Mouse (Mus musculus) liver, embryonic 14.5 days (tissue): Measurements from ENCODE around the gene Rbm8a. TPM values are rescaled to one million over a fixed set of nuclear protein-coding genes. Genes with fewer than 3 reads are reported as not detected.
"Not testable (repeated sequence)": the region's sequence is repeated elsewhere in the genome, so short reads cannot be mapped to it uniquely, and the experiment has no call there.

Source experiments
- ATAC-seq: fragments of 200-750 bp; cut with Nextera tagmentation; 2 replicates; pipeline ENCODE4 v1.8.0; 2017; ENCODE audit warnings: moderate number of reproducible peaks, mild to moderate bottlenecking, moderate library complexity; ENCODE audit not compliant: insufficient read depth
- DNase-seq, 3 experiments: peaks; one replicate each; pipeline ENCODE4 v3.0.0-alpha.2; 2012 to 2013; ENCODE audit warnings: low read depth in 3 of 3, low spot score in 3 of 3
- H3K27ac ChIP-seq: fragments of 300-500 bp; sonication (generic); 2 replicates; pipeline ENCODE4 v1.5.1; 2014; ENCODE audit warnings: moderate library complexity, mild to moderate bottlenecking, control low read depth, inconsistent platforms
- H3K27me3 ChIP-seq: fragments of 300-500 bp; sonication (generic); 2 replicates; pipeline ENCODE4 v1.6.1; 2014; ENCODE audit warnings: mild to moderate bottlenecking, low read length, moderate library complexity; ENCODE audit not compliant: control insufficient read depth, insufficient read depth
- H3K36me3 ChIP-seq: fragments of 300-500 bp; sonication (generic); replicated peaks from 2 replicates; pipeline ENCODE4 v1.6.1; 2014; ENCODE audit warnings: low read depth; ENCODE audit not compliant: control insufficient read depth, insufficient read depth
- H3K4me1 ChIP-seq, 2 experiments: fragments of 200-500 bp in 1 of 2; fragments of 300-500 bp in 1 of 2; sonication (generic) in 1 of 2; replicated peaks; 2 replicates each; pipeline ENCODE4 v1.6.1; 2012 to 2014; ENCODE audit warnings: antibody characterized with exemption in 1 of 2, inconsistent platforms in 1 of 2, low read length in 1 of 2; ENCODE audit not compliant: control insufficient read depth in 2 of 2, insufficient read depth in 2 of 2
- H3K4me2 ChIP-seq: fragments of 300-500 bp; sonication (generic); 2 replicates; pipeline ENCODE4 v1.6.1; 2014; ENCODE audit warnings: low read depth, mild to moderate bottlenecking, control low read depth, moderate library complexity
- H3K4me3 ChIP-seq, 2 experiments: fragments of 200-500 bp in 1 of 2; fragments of 300-500 bp in 1 of 2; sonication (generic) in 1 of 2; 2 replicates each; pipeline ENCODE4 v1.5.1; 2012 to 2014; ENCODE audit warnings: low read depth in 2 of 2, low read length in 2 of 2, mild to moderate bottlenecking in 2 of 2, control low read depth in 1 of 2, inconsistent platforms in 1 of 2, moderate library complexity in 1 of 2; ENCODE audit not compliant: insufficient read depth in 1 of 2
- H3K9ac ChIP-seq: fragments of 300-500 bp; sonication (generic); replicated peaks from 2 replicates; pipeline ENCODE4 v1.6.1; 2014; ENCODE audit warnings: mild to moderate bottlenecking, control low read depth, moderate library complexity
- H3K9me3 ChIP-seq: fragments of 300-500 bp; sonication (generic); 2 replicates; pipeline ENCODE4 v1.6.1; 2016; ENCODE audit warnings: low read length, mixed read lengths; ENCODE audit not compliant: control insufficient read depth
- CTCF ChIP-seq: IDR thresholded peaks from 2 replicates; pipeline ENCODE4 v1.5.1; 2016; ENCODE audit warnings: antibody characterized with exemption, low read depth, control low read depth
- EP300 ChIP-seq: IDR thresholded peaks from 2 replicates; pipeline ENCODE4 v1.6.1; 2016; ENCODE audit warnings: antibody characterized with exemption, low read depth
- WGBS: fragments of 180-500 bp; shearing (Covaris S2); extraction: QIAGEN DNeasy Blood & Tissue Kit; methylation state at CpG from one replicate; pipeline ENCODE4 v1.1.7; 2014; ENCODE audit not compliant: insufficient replicate concordance; 5-methylcytosine and 5-hydroxymethylcytosine counted together
- polyA plus RNA-seq, 2 experiments: library from polyadenylated mRNA; depleted of rRNA in 1 of 2; stranded (reverse) in 1 of 2; unstranded in 1 of 2; fragments of >200 nt; fragmentation: Nextera tagmentation in 1 of 2; extraction: Ambion mirVana in 1 of 2; gene quantifications; 2 replicates each; pipeline versions ENCODE4 v1.2.1 to v1.2.3; 2012 to 2014

The Rbm8a gene
- polyA plus RNA-seq, 2 experiments, result 22.8 to 69.1 TPM

- H3K4me3 ChIP-seq, result no peak overlapping the region
- no peaks in the 10 kb centered on the region for H3K4me1 ChIP-seq
- H3K9ac ChIP-seq, result no peak overlapping the region
- H3K27me3 ChIP-seq, result no peaks in the 10 kb centered on the region
- ATAC-seq, result no peak
- DNase-seq, result no peak
- WGBS, result 80% methylated on average over 3 of the region's 3 CpGs
- H3K36me3 ChIP-seq, result no peaks in the 10 kb centered on the region; the same call in 1 of the 2 replicates
- TF ChIP-seq EP300 (no peak), CTCF (no peak)
- H3K4me2 ChIP-seq, result no peak overlapping the region
- H3K27ac ChIP-seq, result no peak overlapping the region
- H3K9me3 ChIP-seq, result no peaks in the 10 kb centered on the region
Observed at GRCm38 (mm10) chr3:96647365-96647764, 17.6 kb downstream of the Rbm8a start.

GRCm38 (mm10) chr3:96660901-96661300, 31.2 kb downstream of the Rbm8a start:
- WGBS, result 47% methylated on average over 2 of the region's 2 CpGs
- Histone ChIP-seq H3K27ac (no peak overlapping the region), H3K9me3 (no peaks in the 10 kb centered on the region), H3K9ac (no peak overlapping the region), H3K27me3 (no peaks in the 10 kb centered on the region), H3K4me3 (no peak overlapping the region), H3K4me2 (no peak overlapping the region), H3K36me3 (no peaks in the 10 kb centered on the region), H3K4me1 (peaks cover 0 to 4% of the 10 kb centered on the region in 2 experiments; a peak in 2 of 4 replicates)
- ATAC-seq, result no peak
- TF ChIP-seq CTCF (no peak), EP300 (no peak)
- no peak for DNase-seq

- peaks cover 0 to 4% of the 10 kb centered on the region in 2 experiments; a peak in 2 of 4 replicates for H3K4me1 ChIP-seq
- H3K36me3 ChIP-seq, result no peaks in the 10 kb centered on the region
- H3K9ac ChIP-seq, result no peak overlapping the region
- no peaks in the 10 kb centered on the region for H3K9me3 ChIP-seq
- H3K27ac ChIP-seq, result no peak overlapping the region
- H3K4me2 ChIP-seq, result no peak overlapping the region
- TF ChIP-seq CTCF, result no peak
- TF ChIP-seq EP300, result no peak
- WGBS, result 69% methylated on average over 8 of the region's 8 CpGs
- DNase-seq, result no peak
- H3K27me3 ChIP-seq, result no peaks in the 10 kb centered on the region
- no peak overlapping the region for H3K4me3 ChIP-seq
- ATAC-seq, result no peak
Observed at GRCm38 (mm10) chr3:96662731-96663316, 33.1 kb downstream of the Rbm8a start.

GRCm38 (mm10) chr3:96663432-96664239, 33.9 kb downstream of the Rbm8a start:
- peak overlapping the region in 1 of 2 experiments; percentile 32; a peak in 1 of 4 replicates for H3K4me3 ChIP-seq
- DNase-seq (peak; percentile 33 to 41 (median 35)), ATAC-seq (no peak)
- no peaks in the 10 kb centered on the region for H3K36me3 ChIP-seq
- no peaks in the 10 kb centered on the region for H3K9me3 ChIP-seq
- no peak overlapping the region for H3K9ac ChIP-seq
- H3K27me3 ChIP-seq, result no peaks in the 10 kb centered on the region
- peak; percentile 76 for TF ChIP-seq CTCF
- TF ChIP-seq EP300, result no peak
- peaks cover 0 to 4% of the 10 kb centered on the region in 2 experiments; a peak in 2 of 4 replicates for H3K4me1 ChIP-seq
- 10% methylated on average over 18 of the region's 18 CpGs for WGBS
- H3K4me2 ChIP-seq, result peak overlapping the region; percentile 48
- H3K27ac ChIP-seq, result no peak overlapping the region

GRCm38 (mm10) chr3:96665732-96666363, 36.1 kb downstream of the Rbm8a start:
- not testable (repeated sequence) for H3K36me3 ChIP-seq, H3K27me3 ChIP-seq, H3K9ac ChIP-seq, H3K27ac ChIP-seq, H3K4me3 ChIP-seq, DNase-seq, H3K9me3 ChIP-seq, H3K4me2 ChIP-seq, ATAC-seq
- WGBS, result 72% methylated on average over 7 of the region's 7 CpGs
- H3K4me1 ChIP-seq, result peaks cover 0 to 11% of the 10 kb centered on the region in 2 experiments; a peak in 3 of 4 replicates
